Mouse (Mus musculus): Measurements from ENCODE around the gene A630095E13Rik.
"Not testable (repeated sequence)": the region's sequence is repeated elsewhere in the genome, so short reads cannot be mapped to it uniquely, and the experiment has no call there.

The A630095E13Rik gene

DNA sequence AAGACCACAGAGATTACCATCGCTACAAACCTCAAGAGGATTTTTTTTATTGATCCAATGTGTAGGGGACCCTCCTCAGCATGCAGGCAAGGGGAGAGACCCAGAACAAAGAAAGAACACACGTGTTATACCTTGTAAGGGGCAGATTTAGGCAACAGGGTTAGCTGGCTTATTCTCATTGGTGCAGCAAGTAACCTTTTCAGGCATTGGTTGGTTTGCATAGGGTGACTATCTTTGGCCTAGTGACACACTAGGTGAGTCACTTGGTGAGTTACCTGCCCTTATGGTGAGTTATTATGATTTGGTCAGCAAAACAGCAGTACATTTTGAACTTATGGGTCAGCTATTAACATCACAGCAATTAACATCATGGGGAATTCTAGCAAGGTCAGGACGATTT is at the start of gene A630095E13Rik:
Gene A630095E13Rik, minus strand, starts transcription at position 101 of the 400 bp plus-strand sequence.
- not testable (repeated sequence) for DNase-seq

- no peak for DNase-seq
Observed at GRCm38 (mm10) chr9:36692920-36693319, 49.7 kb upstream of the A630095E13Rik start, which contains the start of gene Acrv1. Gene Acrv1 (plus strand): TSS chr9:36693220.

DNA sequence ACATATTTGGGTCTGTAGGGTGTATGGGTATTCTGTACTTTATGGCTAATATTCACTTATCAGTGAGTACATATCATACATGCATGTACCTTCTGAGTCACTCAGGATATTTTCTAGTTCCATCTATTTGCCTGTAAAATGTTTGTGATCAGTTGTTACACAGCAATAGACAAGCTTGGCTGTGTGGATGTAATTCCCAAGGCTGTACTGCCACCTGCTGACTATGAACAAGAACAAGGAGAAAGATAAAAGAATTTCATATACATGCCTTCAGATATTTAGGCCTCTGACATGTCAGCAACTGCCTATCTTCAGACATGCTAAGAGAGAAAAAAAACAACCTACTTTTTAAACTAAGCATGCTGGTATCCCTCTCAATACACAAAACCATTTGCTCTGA is 44.2 kb upstream of the A630095E13Rik start:
- peak; percentile 25 for DNase-seq

- no peak for DNase-seq
Observed at GRCm38 (mm10) chr9:36681424-36681823, 38.2 kb upstream of the A630095E13Rik start.

Measured in right cerebral cortex, adult 18-20 months (tissue).